Mouse (Mus musculus) forebrain, embryonic 15.5 days (tissue): ENCODE measurements around the gene Wnt3. TPM values are rescaled to one million over a fixed set of nuclear protein-coding genes. Genes with fewer than 3 reads are reported as not detected.

Experiments used
- ATAC-seq: fragments of 200-750 bp; cut with Nextera tagmentation; replicated peaks from 2 replicates; pipeline ENCODE4 v1.8.0; 2017; ENCODE audit warnings: mild to moderate bottlenecking, moderate TSS enrichment, moderate library complexity
- H3K27ac ChIP-seq: fragments of 300-500 bp; sonication (generic); replicated peaks from 2 replicates; pipeline ENCODE4 v1.5.1; 2015; ENCODE audit warnings: mild to moderate bottlenecking, inconsistent platforms
- H3K27me3 ChIP-seq: fragments of 300-500 bp; sonication (generic); 2 replicates; pipeline ENCODE4 v1.6.1; 2015; ENCODE audit warnings: inconsistent platforms
- H3K36me3 ChIP-seq: fragments of 300-500 bp; sonication (generic); 2 replicates; pipeline ENCODE4 v1.6.1; 2015; ENCODE audit warnings: mild to moderate bottlenecking, inconsistent platforms
- H3K4me1 ChIP-seq: fragments of 300-500 bp; sonication (generic); 2 replicates; pipeline ENCODE4 v1.6.1; 2015; ENCODE audit warnings: inconsistent platforms
- H3K4me2 ChIP-seq: fragments of 300-500 bp; sonication (generic); replicated peaks from 2 replicates; pipeline ENCODE4 v1.6.1; 2015; ENCODE audit warnings: mild to moderate bottlenecking, inconsistent platforms
- H3K4me3 ChIP-seq: fragments of 300-500 bp; sonication (generic); 2 replicates; pipeline ENCODE4 v1.5.1; 2015; ENCODE audit warnings: mild to moderate bottlenecking, inconsistent platforms
- H3K9ac ChIP-seq: fragments of 300-500 bp; sonication (generic); replicated peaks from 2 replicates; pipeline ENCODE4 v1.6.1; 2015; ENCODE audit warnings: mild to moderate bottlenecking, inconsistent platforms
- H3K9me3 ChIP-seq: fragments of 300-500 bp; sonication (generic); 2 replicates; pipeline ENCODE4 v1.6.1; 2016; ENCODE audit warnings: inconsistent platforms
- WGBS: fragments of 180-500 bp; shearing (Covaris S2); methylation state at CpG from one replicate; pipeline ENCODE4 v1.1.7; 2015; ENCODE audit warnings: mixed read lengths; 5-methylcytosine and 5-hydroxymethylcytosine counted together
- polyA plus RNA-seq: library from polyadenylated mRNA; unstranded; fragments of >200 nt; fragmentation: Nextera tagmentation; extraction: Ambion mirVana; gene quantifications from 2 replicates; pipeline ENCODE4 v1.2.1, GENCODE M21; 2015

Wnt3 gene
- polyA plus RNA-seq, 1 experiment from 2014 or later, result 4.2 TPM

GRCm38 (mm10) chr11:103827201-103827600 lies 53.3 kb downstream of the Wnt3 start:
- 98% methylated on average over 6 of the region's 6 CpGs for WGBS
- ATAC-seq, result no peak
- peaks cover 34% of the 10 kb centered on the region for H3K36me3 ChIP-seq
- no peak overlapping the region for H3K4me2 ChIP-seq
- no peak overlapping the region for H3K27ac ChIP-seq
- H3K9me3 ChIP-seq, result no peaks in the 10 kb centered on the region
- no peaks in the 10 kb centered on the region for H3K4me1 ChIP-seq
- no peak overlapping the region for H3K9ac ChIP-seq
- H3K27me3 ChIP-seq, result no peaks in the 10 kb centered on the region
- H3K4me3 ChIP-seq, result no peak overlapping the region

- H3K9ac ChIP-seq, result no peak overlapping the region
- no peak overlapping the region for H3K4me3 ChIP-seq
- no peaks in the 10 kb centered on the region for H3K9me3 ChIP-seq
- H3K4me1 ChIP-seq, result no peaks in the 10 kb centered on the region
- no peak overlapping the region for H3K27ac ChIP-seq
- H3K4me2 ChIP-seq, result no peak overlapping the region
- H3K36me3 ChIP-seq, result peaks cover 19% of the 10 kb centered on the region
- 85% methylated on average over 7 of the region's 7 CpGs for WGBS
- H3K27me3 ChIP-seq, result no peaks in the 10 kb centered on the region
- ATAC-seq, result no peak
Measured at GRCm38 (mm10) chr11:103828866-103829265, 54.9 kb downstream of the Wnt3 start.

GRCm38 (mm10) chr11:103829956-103830355 lies 56.0 kb downstream of the Wnt3 start:
- WGBS, result 61% methylated on average over 4 of the region's 4 CpGs
- H3K4me2 ChIP-seq, result no peak overlapping the region
- H3K27me3 ChIP-seq, result no peaks in the 10 kb centered on the region
- no peak overlapping the region for H3K9ac ChIP-seq
- no peaks in the 10 kb centered on the region for H3K4me1 ChIP-seq
- H3K4me3 ChIP-seq, result no peak overlapping the region
- H3K9me3 ChIP-seq, result no peaks in the 10 kb centered on the region
- no peak overlapping the region for H3K27ac ChIP-seq
- ATAC-seq, result no peak
- H3K36me3 ChIP-seq, result peaks cover 12% of the 10 kb centered on the region

- Histone ChIP-seq H3K9ac (no peak overlapping the region), H3K4me2 (no peak overlapping the region), H3K36me3 (peaks cover 12% of the 10 kb centered on the region), H3K4me1 (no peaks in the 10 kb centered on the region), H3K9me3 (no peaks in the 10 kb centered on the region), H3K27ac (no peak overlapping the region), H3K4me3 (no peak overlapping the region), H3K27me3 (no peaks in the 10 kb centered on the region)
- ATAC-seq, result no peak
- 79% methylated on average over 9 of the region's 9 CpGs for WGBS
Measured at GRCm38 (mm10) chr11:103830476-103830875, 56.5 kb downstream of the Wnt3 start.

- Histone ChIP-seq H3K9me3 (no peaks in the 10 kb centered on the region), H3K36me3 (peaks cover 5% of the 10 kb centered on the region; the same call in 1 of the 2 replicates), H3K4me3 (no peak overlapping the region), H3K27me3 (no peaks in the 10 kb centered on the region), H3K27ac (no peak overlapping the region), H3K4me2 (no peak overlapping the region), H3K4me1 (no peaks in the 10 kb centered on the region), H3K9ac (no peak overlapping the region)
- ATAC-seq, result no peak
- WGBS, result 65% methylated on average over 3 of the region's 3 CpGs
Measured at GRCm38 (mm10) chr11:103831766-103832165, 57.8 kb downstream of the Wnt3 start.

DNA sequence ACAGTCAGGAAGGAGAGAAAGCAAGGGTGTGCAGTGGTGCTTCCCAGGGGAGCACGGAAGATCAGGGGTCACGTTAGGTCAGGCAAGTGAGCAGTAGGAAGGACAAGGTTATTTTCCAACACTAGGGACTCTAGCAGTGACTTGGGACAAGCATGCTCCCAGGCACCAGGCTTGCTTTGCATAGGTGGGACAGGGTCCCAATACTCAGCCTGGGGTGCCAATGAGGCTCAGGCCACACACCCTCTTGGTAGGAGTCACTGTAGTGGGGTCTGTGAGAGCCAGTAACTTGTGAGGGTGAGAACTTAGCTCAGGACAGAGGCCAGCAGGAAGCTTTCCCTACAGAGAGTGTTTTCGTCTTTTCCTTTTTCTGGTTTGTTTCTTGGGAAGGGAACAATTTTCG lies 58.4 kb downstream of the Wnt3 start:
- Histone ChIP-seq H3K27ac (no peak overlapping the region), H3K9ac (no peak overlapping the region), H3K27me3 (no peaks in the 10 kb centered on the region), H3K9me3 (no peaks in the 10 kb centered on the region), H3K4me1 (no peaks in the 10 kb centered on the region), H3K4me2 (no peak overlapping the region), H3K36me3 (0 out of 2 replicates have a peak, but pooled peaks cover 1% of the 10 kb centered on the region), H3K4me3 (no peak overlapping the region)
- WGBS, result 83% methylated on average over 4 of the region's 4 CpGs
- ATAC-seq, result no peak

DNA sequence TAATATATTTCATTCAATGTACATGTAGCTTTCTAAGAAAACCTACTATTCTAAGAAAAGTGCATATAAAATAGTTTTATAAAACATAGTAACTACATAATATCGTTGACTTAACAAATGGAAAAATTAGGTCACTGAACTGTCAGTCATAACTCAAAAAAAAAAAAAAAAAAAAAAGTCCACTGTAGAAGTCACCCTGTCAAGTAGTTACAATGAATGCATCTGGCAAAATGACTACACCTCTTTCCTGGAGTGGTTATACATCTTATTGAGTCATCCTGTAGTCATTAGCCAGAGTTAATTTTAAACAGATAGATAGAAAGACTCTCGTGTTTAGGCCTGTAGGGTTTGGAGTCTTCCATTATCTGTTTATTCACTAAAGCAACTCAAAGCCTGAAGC lies 65.0 kb downstream of the Wnt3 start:
- WGBS, result 87% methylated on average over 2 of the region's 2 CpGs
- H3K9me3 ChIP-seq, result no peaks in the 10 kb centered on the region
- H3K4me3 ChIP-seq, result no peak overlapping the region
- H3K4me2 ChIP-seq, result no peak overlapping the region
- no peak overlapping the region for H3K9ac ChIP-seq
- no peaks in the 10 kb centered on the region for H3K27me3 ChIP-seq
- no peak for ATAC-seq
- H3K36me3 ChIP-seq, result no peaks in the 10 kb centered on the region
- no peak overlapping the region for H3K27ac ChIP-seq
- peaks cover 23% of the 10 kb centered on the region for H3K4me1 ChIP-seq

GRCm38 (mm10) chr11:103840834-103841233 lies 66.9 kb downstream of the Wnt3 start:
- Histone ChIP-seq H3K9ac (peak overlapping the region; percentile 28; the same call in 1 of the 2 replicates), H3K27ac (peak overlapping the region; percentile 79), H3K4me2 (peak overlapping the region; percentile 22), H3K36me3 (no peaks in the 10 kb centered on the region), H3K4me1 (peaks cover 23% of the 10 kb centered on the region), H3K9me3 (no peaks in the 10 kb centered on the region), H3K27me3 (no peaks in the 10 kb centered on the region), H3K4me3 (no peak overlapping the region)
- under 1% methylated on average over 11 of the region's 11 CpGs for WGBS
- peak; percentile 82 for ATAC-seq

GRCm38 (mm10) chr11:103848287-103848686 lies 74.3 kb downstream of the Wnt3 start:
- H3K4me3 ChIP-seq, result no peak overlapping the region
- peaks cover 12% of the 10 kb centered on the region for H3K4me1 ChIP-seq
- no peak overlapping the region for H3K27ac ChIP-seq
- no peaks in the 10 kb centered on the region for H3K36me3 ChIP-seq
- ATAC-seq, result no peak
- 92% methylated on average over 11 of the region's 11 CpGs for WGBS
- no peak overlapping the region for H3K9ac ChIP-seq
- no peak overlapping the region for H3K4me2 ChIP-seq
- H3K9me3 ChIP-seq, result no peaks in the 10 kb centered on the region
- no peaks in the 10 kb centered on the region for H3K27me3 ChIP-seq

DNA sequence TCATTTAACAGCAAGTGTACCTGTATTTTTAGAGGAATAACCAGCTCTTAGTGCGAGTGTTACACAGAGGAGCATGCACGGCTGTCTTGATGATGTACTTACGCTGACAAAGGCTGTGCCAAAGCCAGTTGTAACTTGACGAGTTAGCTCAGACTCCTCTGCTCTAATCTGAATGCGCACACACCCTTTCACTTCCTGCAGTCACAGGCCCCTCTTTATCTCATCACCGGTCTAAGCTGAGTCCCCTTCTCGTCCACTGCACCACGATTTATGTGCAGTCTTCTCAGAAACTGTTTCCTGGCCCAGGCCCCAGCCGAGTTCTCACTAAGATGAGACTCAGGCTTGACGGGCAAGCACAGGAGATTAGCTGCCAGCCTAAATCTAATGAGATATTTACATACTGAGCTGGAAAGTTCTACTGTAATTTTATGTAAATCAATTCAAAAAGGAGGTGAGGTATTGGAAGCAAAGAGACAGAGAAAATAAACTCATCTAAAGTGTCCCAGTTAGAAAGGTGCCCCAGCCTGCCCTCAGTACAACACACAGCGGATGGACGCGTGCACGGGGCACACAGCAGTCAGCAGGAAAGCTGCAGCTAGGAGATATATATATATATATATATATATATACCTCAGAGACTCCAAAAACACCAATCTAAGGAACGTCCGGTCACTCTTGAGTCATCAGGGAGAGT lies 78.8 kb downstream of the Wnt3 start:
- no peaks in the 10 kb centered on the region for H3K27me3 ChIP-seq
- H3K9ac ChIP-seq, result no peak overlapping the region
- H3K9me3 ChIP-seq, result no peaks in the 10 kb centered on the region
- H3K27ac ChIP-seq, result peak overlapping the region; percentile 47; the same call in 1 of the 2 replicates
- H3K4me3 ChIP-seq, result no peak overlapping the region
- H3K4me2 ChIP-seq, result no peak overlapping the region
- 30% methylated on average over 16 of the region's 16 CpGs for WGBS
- peak; percentile 32; the same call in 1 of the 2 replicates for ATAC-seq
- H3K4me1 ChIP-seq, result peaks cover 25% of the 10 kb centered on the region
- H3K36me3 ChIP-seq, result peaks cover 5% of the 10 kb centered on the region; the same call in 1 of the 2 replicates

DNA sequence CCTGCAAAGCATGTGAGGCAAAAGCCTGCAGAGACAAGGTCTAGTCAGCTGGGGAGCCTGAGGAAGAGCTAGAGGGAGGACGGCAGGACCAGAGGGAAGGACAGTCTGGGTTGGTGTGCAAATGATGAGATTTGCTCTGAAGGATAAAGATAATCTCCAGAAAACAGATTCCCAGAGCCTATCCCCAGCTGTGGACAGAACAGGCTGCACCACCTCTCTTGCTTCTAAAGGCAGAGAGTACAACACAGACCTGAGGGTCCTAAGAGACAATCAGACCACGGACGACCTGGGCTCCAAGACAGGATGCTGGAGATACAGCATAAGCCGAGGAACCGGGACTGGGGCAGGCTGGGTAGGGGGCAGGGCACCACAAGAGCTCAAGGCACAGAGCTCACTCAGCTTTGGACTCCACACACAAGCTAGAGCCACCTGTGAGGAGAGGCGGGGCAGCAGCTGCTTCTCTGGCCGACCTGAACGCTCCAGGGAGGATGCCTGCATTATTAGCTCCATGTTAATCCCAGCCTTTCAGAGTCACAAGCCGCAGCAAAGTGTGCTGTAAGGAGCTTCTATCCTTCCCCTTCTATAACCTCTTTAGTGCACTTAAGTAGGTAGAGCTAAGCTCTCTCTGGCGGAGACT lies 79.5 kb downstream of the Wnt3 start:
- no peak for ATAC-seq
- H3K4me2 ChIP-seq, result no peak overlapping the region
- peaks cover 10% of the 10 kb centered on the region; the same call in 1 of the 2 replicates for H3K36me3 ChIP-seq
- no peak overlapping the region for H3K4me3 ChIP-seq
- 15% methylated on average over 10 of the region's 10 CpGs for WGBS
- H3K27me3 ChIP-seq, result no peaks in the 10 kb centered on the region
- no peak overlapping the region for H3K9ac ChIP-seq
- no peaks in the 10 kb centered on the region for H3K9me3 ChIP-seq
- peaks cover 25% of the 10 kb centered on the region for H3K4me1 ChIP-seq
- H3K27ac ChIP-seq, result no peak overlapping the region; the same call in 1 of the 2 replicates

GRCm38 (mm10) chr11:103854294-103854693 lies 80.3 kb downstream of the Wnt3 start:
- WGBS, result 13% methylated on average over 9 of the region's 9 CpGs
- no peak overlapping the region for H3K27ac ChIP-seq
- no peak for ATAC-seq

More at GRCm38 (mm10) chr11:103854294-103854693, 80.3 kb downstream of the Wnt3 start:
- H3K27me3 ChIP-seq, result no peaks in the 10 kb centered on the region
- no peak overlapping the region for H3K4me3 ChIP-seq
- H3K9ac ChIP-seq, result no peak overlapping the region
- H3K9me3 ChIP-seq, result no peaks in the 10 kb centered on the region
- H3K36me3 ChIP-seq, result peaks cover 17% of the 10 kb centered on the region
- H3K4me1 ChIP-seq, result peaks cover 25% of the 10 kb centered on the region
- H3K4me2 ChIP-seq, result no peak overlapping the region
